Mouse (Mus musculus) myocyte (in vitro differentiated cells): Measurements from ENCODE around the gene Gmfg.

ENCODE experiments used
- E2F4 ChIP-seq: IDR thresholded peaks from one replicate; pipeline ENCODE4 v1.6.1; 2011; ENCODE audit warnings: mild to moderate bottlenecking, control low read depth, moderate library complexity; ENCODE audit not compliant: insufficient read depth
- MAX ChIP-seq: IDR thresholded peaks from one replicate; pipeline ENCODE4 v1.6.1; 2011; ENCODE audit warnings: low read depth, mild to moderate bottlenecking, control low read depth
- MYOD1 ChIP-seq, 3 experiments: IDR thresholded peaks; one replicate each; pipeline ENCODE4 v1.6.1; 2011; ENCODE audit warnings: control low read depth in 2 of 3, low read depth in 2 of 3, mild to moderate bottlenecking in 2 of 3, moderate library complexity in 1 of 3; ENCODE audit not compliant: insufficient read length in 2 of 3, control insufficient read depth in 1 of 3
- POLR2A ChIP-seq: IDR thresholded peaks from one replicate; pipeline ENCODE4 v1.6.1; 2011; ENCODE audit warnings: low read depth, mild to moderate bottlenecking, control low read depth, moderate library complexity; ENCODE audit not compliant: insufficient read length
- TCF12 ChIP-seq: IDR thresholded peaks from one replicate; pipeline ENCODE4 v1.6.1; 2011; ENCODE audit warnings: mild to moderate bottlenecking, control low read depth; ENCODE audit not compliant: poor library complexity, insufficient read depth, severe bottlenecking

DNA sequence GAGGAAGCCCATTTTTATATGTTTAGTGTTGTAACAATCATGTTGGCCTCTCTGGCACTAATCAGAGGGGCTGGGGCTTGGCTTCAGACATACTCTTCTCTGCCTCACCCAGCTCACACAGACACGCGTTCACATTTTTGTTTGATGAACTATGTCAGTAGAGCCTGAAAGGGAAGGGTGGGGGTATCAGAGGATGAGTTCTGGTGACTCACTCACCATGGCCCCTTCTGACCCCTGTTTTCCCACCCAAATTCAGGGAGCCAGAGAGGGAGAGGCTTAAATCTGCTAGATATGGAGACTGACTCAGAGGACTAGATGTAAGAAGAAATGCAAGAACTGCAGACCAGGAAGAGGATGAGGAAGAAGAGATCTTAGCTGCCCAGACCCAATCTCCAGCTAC is 17.8 kb upstream of the Gmfg start:
- no peak for TF ChIP-seq E2F4
- no peak for TF ChIP-seq TCF12
- TF ChIP-seq MAX = no peak
- no peak for TF ChIP-seq POLR2A
- no peak for TF ChIP-seq MYOD1 (IDR thresholded peaks at IDR 0.05; ENCODE audit: control insufficient read depth in 1 of 3, insufficient read length in 2 of 3, low read depth in 2 of 3)
